In the genomic region with DNA sequence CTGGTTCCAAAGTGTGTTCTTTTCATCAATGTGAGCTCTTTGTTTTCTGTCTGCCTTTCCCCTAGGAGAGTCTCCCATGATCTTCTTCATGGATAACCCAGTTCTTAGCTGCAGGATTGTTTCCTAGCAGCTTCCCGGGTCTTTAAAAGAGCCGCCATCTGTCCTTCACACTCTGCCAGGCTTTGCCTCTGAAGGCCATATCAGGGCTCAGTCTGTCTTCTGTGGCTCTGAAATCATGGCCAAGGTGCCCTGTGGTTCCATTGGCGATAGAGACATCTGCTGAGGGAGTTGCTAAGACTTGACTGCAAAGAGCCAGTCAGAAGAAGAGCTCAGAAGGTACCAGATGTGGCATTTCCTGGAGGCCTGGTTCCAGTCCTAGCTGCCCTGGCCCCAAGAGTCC, we compare ENCODE assay signal across 11 mouse cellular contexts.
"Had no signal": no experiment of that assay in that cellular context is flagged by ENCODE, and none has a peak within 500 bp of the region (broad histone marks: within the 10 kb centered on the region; RNA-seq: fewer than 3 reads in every experiment).

No protein-coding gene starts in this region.

- H3K27me3 ChIP-seq: limb, embryonic 15.5 days; liver, embryonic 13.5 days; midbrain, embryonic 12.5 days; neural tube, embryonic 13.5 days had no signal

- H3K9me3 ChIP-seq: limb, embryonic 15.5 days; liver, embryonic 13.5 days; midbrain, embryonic 12.5 days; neural tube, embryonic 13.5 days had no signal

- ATAC-seq: midbrain, embryonic 16.5 days had no signal

- H3K27ac ChIP-seq: left cerebral cortex, adult 2 months; limb, embryonic 15.5 days; liver, embryonic 13.5 days; midbrain, embryonic 12.5 days; neural tube, embryonic 13.5 days; stomach, postnatal 0 days had no signal

- H3K4me1 ChIP-seq: limb, embryonic 15.5 days; liver, embryonic 13.5 days; midbrain, embryonic 12.5 days; neural tube, embryonic 13.5 days had no signal

- H3K4me3 ChIP-seq: left cerebral cortex, adult 2 months; limb, embryonic 15.5 days; liver, embryonic 13.5 days; midbrain, embryonic 12.5 days; neural tube, embryonic 13.5 days had no signal

- H3K36me3 ChIP-seq: limb, embryonic 15.5 days; liver, embryonic 13.5 days; midbrain, embryonic 12.5 days; neural tube, embryonic 13.5 days had no signal

- H3K4me2 ChIP-seq: limb, embryonic 15.5 days; liver, embryonic 13.5 days; midbrain, embryonic 12.5 days; neural tube, embryonic 13.5 days had no signal

- DNase-seq: kidney, postnatal 25 days; liver, embryonic 13.5 days; lung, adult 18-20 months; retina, postnatal 1 day; thymus, postnatal 4 days had no signal

- H3K9ac ChIP-seq: limb, embryonic 15.5 days; liver, embryonic 13.5 days; midbrain, embryonic 12.5 days; neural tube, embryonic 13.5 days had no signal
